Mouse (Mus musculus): Measurements from ENCODE around the gene Arid2.
"Not testable (repeated sequence)": the region's sequence is repeated elsewhere in the genome, so short reads cannot be mapped to it uniquely, and the experiment has no call there.

The Arid2 gene

DNA sequence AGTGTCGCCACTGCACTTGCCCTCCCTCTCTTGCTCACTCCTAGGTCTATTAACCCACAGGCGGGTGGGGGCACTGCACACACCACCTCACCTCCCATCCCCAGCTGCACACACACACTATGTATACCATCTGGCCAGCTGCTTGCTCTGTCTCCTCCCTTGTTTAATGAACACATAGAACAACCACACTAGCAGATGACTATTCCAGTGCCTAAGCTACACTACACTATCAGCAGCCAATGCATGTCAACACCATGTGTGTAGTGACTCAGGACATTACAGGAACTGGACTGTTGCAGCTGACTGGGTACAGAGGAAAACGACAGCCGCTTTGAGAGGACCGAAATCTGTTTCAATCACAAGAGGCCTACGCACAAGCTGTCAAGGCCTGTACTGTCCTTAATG lies 121.4 kb downstream of the Arid2 start:
- no peak for DNase-seq (ENCODE audit: extremely low spot score, low spot score)

DNA sequence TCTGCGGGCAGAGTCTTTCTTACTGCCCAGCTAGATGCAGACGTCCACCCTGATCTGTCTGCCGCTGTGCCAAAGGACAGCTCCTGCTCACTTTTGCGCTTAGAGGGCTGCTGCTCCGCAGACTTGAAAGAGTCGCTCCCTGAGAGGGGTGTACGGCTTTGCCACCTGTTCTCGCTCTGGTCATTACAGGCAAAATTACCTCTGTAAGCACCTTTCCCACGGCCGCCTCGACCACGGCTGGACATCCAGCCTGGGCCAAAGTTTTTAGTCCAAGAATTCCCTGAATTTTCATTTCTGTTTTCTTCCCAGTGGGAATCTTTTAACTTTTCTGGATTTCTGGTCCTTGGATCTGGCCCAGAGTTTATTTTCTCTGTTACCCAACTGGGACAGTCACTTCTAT lies 130.8 kb downstream of the Arid2 start:
- no peak for DNase-seq (ENCODE audit: extremely low spot score, low spot score)

DNA sequence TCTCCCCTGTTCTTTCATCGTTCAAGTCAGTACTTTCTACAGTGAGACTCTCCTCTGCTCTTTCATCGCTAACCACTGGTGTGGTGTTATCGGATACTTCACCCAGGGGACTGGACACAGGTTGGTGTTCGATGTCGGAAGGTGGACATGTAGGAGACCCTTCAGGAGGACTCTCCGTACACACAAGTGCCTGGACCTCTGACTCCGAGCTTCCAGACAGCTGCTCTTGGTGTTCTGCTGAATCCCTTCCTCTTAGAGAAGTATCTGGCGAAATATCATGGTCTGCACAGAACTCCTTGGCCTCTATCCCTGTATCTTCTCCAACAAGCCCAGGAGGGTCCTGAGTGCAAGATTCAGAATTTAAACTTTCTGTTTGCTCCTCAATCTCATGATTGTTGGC lies 132.6 kb downstream of the Arid2 start:
- DNase-seq (ENCODE audit: extremely low spot score, low spot score), result no peak

DNA sequence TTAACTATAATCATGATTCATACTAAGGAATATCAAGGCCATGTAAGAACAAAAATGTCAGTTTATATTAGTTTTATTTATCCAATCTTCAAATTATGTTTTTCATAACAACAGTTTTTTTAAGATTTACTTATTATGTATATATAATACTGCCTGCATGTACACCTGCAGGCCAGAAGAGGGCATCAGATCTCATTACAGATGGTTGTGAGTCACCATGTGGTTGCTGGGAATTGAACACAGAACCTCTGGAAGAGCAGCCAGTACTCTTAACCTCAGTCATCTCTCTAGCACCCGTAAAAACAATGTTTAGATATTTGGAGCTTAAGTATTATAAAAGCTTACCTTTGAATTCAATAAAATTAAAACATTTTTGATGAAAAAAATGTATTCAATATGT lies 146.9 kb downstream of the Arid2 start:
- DNase-seq (ENCODE audit: extremely low spot score, low spot score), result no peak

DNA sequence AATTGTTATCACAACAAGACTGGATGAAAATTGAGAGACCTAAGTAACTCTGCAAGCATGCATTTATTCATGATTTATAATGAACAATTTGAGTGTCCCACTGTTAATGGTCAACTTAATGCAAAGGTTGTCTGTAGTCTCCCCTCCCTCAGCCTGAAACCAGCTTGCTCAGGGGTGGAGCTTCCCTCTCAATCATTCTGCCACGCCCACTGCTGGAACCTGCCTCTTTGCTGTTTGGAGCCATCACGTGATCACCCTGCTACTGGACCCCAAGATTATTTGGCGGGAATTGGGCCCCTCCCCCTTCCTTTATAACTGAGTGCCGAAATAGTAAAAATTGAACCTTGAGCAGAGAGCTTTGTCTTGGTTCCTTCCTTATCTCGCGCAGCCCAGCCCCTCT lies 154.2 kb downstream of the Arid2 start:
- DNase-seq (ENCODE audit: extremely low spot score, low spot score), result not testable (repeated sequence)

DNA sequence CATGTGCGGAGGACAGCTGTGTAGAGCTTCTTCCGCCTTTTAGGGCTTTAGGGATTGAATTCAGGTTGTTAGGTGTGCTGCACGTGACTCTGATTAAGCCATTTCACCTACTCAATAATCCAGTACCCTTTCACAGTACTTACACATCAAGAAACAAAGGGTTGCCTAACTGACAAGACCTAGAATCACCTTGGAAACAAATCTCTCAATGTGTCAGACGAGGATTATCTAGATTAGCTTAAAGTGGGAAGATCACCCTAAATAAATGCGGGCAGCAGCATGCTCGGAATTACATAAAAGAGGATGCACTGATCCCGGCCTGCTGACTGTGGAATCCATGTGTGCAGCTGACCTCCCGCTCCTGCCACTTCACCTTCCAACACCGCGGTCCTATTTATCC lies 159.5 kb downstream of the Arid2 start:
- DNase-seq (ENCODE audit: extremely low spot score, low spot score), result no peak

DNA sequence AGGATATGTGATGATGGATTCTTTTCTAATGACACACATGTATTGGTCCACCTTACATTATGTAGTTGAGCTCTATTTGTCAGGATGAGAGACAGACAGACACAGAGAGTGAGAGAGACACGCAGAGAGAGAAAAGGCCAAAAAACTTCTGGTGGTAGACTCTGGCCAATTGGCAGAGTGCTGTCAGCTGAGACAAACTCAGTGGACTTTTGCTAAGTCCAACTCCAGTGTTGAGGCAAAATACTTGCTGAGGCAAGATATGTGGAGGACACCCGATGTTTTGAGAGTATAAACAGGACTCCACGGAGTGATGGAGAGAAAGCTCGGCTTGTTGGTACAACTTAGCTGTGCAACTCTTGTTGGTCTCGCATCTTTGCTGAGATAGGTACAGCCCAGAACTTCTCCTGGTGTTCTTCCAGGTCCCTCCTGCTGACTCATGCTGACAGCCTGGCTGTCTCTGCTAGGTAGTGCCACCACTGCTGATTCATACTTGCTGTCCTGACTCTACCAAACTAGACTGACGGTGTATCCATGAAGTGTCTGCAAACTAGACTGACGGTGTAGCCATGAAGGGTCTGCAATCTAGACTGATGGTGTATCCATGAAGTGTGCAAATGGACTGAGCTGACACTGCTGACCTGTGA lies 161.5 kb downstream of the Arid2 start:
- no peak for DNase-seq (ENCODE audit: extremely low spot score, low spot score)

DNA sequence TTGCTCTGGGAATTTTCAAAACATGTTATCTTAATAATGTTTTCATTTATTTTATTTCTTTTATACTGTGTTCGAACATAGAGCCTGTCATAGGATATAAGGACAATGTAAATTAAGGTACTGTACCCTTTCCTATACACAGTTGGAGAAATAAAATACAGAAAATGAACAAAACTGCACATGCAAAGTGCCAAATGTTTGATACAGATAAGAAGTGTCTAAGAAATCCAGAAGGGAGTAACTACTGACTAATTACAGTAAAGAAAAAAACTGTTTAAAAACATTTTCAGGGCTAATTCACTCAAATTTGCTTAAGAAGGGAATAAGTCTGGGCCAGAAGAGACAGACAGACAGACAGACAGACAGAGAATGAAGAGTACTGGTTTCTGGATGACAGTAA lies 166.0 kb downstream of the Arid2 start:
- DNase-seq (ENCODE audit: extremely low spot score, low spot score), result no peak
